Mouse (Mus musculus) bone marrow macrophage, adult 2 months (primary cell): ENCODE data around the gene Hes2. TPM values are rescaled to one million over a fixed set of nuclear protein-coding genes. Genes with fewer than 3 reads are reported as not detected.

Experiments used
- H3K27ac ChIP-seq: 2 replicates; pipeline ENCODE4 v1.5.1; 2012; ENCODE audit warnings: low read depth, low read length; ENCODE audit not compliant: insufficient read depth
- H3K4me1 ChIP-seq: 2 replicates; pipeline ENCODE4 v1.6.1; 2012; ENCODE audit warnings: low read length; ENCODE audit not compliant: control insufficient read depth, insufficient read depth
- H3K4me3 ChIP-seq: 2 replicates; pipeline ENCODE4 v1.5.1; 2012; ENCODE audit warnings: mild to moderate bottlenecking, low read length, moderate library complexity; ENCODE audit not compliant: insufficient read depth
- CTCF ChIP-seq: IDR thresholded peaks from 2 replicates; pipeline ENCODE4 v1.5.1; 2012; ENCODE audit warnings: low read depth, mild to moderate bottlenecking, low read length, moderate library complexity
- POLR2A ChIP-seq: IDR thresholded peaks from 2 replicates; pipeline ENCODE4 v1.6.1; 2012; ENCODE audit warnings: mild to moderate bottlenecking, low read depth, low read length, borderline replicate concordance
- polyA plus RNA-seq: library from polyadenylated mRNA; stranded (reverse); fragments of >200 nt; gene quantifications from 2 replicates; pipeline ENCODE4 v1.2.4, GENCODE M21; 2012; ENCODE audit not compliant: missing spikeins, insufficient read depth, insufficient read length

Hes2 gene
- polyA plus RNA-seq, 1 experiment: not detected

- Histone ChIP-seq H3K4me3 (no peak overlapping the region), H3K4me1 (peaks cover 12% of the 10 kb centered on the region), H3K27ac (no peak overlapping the region)
- TF ChIP-seq POLR2A: no peak
- no peak for TF ChIP-seq CTCF
Measured at GRCm38 (mm10) chr4:152206199-152206598, 47.5 kb downstream of the Hes2 start.

GRCm38 (mm10) chr4:152209623-152210022 lies 51.0 kb downstream of the Hes2 start:
- peaks cover 3% of the 10 kb centered on the region for H3K4me1 ChIP-seq
- no peak overlapping the region for H3K4me3 ChIP-seq
- H3K27ac ChIP-seq: no peak overlapping the region
- TF ChIP-seq CTCF (no peak), POLR2A (no peak)

Other genes starting within 250 kb of the Hes2 start
- gene Dnajc11, start 225.2 kb upstream of the Hes2 start, polyA plus RNA-seq: 42.0 and 43.3 TPM in 2 replicates
- 29.8 and 33.7 TPM in 2 replicates for gene Thap3, start 169.9 kb upstream of the Hes2 start, polyA plus RNA-seq
- 10.1 and 11.0 TPM in 2 replicates for gene Phf13, start 162.6 kb upstream of the Hes2 start, polyA plus RNA-seq
- 11.7 and 13.3 TPM in 2 replicates for gene Klhl21, start 150.1 kb upstream of the Hes2 start, polyA plus RNA-seq
- gene Zbtb48, start 131.2 kb upstream of the Hes2 start, polyA plus RNA-seq: 7.5 and 11.4 TPM in 2 replicates
- not detected in 2 replicates for gene Tas1r1, start 120.3 kb upstream of the Hes2 start, polyA plus RNA-seq
- 11.1 and 12.7 TPM in 2 replicates for gene Nol9, start 119.5 kb upstream of the Hes2 start, polyA plus RNA-seq
- 2.6 and 3.0 TPM in 2 replicates for gene Plekhg5, start 86.4 kb upstream of the Hes2 start, polyA plus RNA-seq
- not detected in 2 replicates for gene Tnfrsf25, start 42.9 kb upstream of the Hes2 start, polyA plus RNA-seq
- gene Espn, start 6.5 kb upstream of the Hes2 start, polyA plus RNA-seq: 0.44 and 0.97 TPM in 2 replicates
- 39.0 and 46.2 TPM in 2 replicates for gene Acot7, start 19.3 kb downstream of the Hes2 start, polyA plus RNA-seq
- 0.47 TPM in 1 of 2 replicates, not detected in the other for gene Gpr153, start 115.4 kb downstream of the Hes2 start, polyA plus RNA-seq
- gene Hes3, start 132.8 kb downstream of the Hes2 start, polyA plus RNA-seq: not detected in 2 replicates
- gene Icmt, start 138.4 kb downstream of the Hes2 start, polyA plus RNA-seq: 14.0 and 19.7 TPM in 2 replicates
- not detected in 2 replicates for gene Rnf207, start 160.1 kb downstream of the Hes2 start, polyA plus RNA-seq
- 958 and 1,114 TPM in 2 replicates for gene Rpl22, start 166.9 kb downstream of the Hes2 start, polyA plus RNA-seq
- 0.42 and 0.55 TPM in 2 replicates for gene Chd5, start 179.8 kb downstream of the Hes2 start, polyA plus RNA-seq